Comparison of ENCODE assay signal across 10 mouse cellular contexts in the genomic region with DNA sequence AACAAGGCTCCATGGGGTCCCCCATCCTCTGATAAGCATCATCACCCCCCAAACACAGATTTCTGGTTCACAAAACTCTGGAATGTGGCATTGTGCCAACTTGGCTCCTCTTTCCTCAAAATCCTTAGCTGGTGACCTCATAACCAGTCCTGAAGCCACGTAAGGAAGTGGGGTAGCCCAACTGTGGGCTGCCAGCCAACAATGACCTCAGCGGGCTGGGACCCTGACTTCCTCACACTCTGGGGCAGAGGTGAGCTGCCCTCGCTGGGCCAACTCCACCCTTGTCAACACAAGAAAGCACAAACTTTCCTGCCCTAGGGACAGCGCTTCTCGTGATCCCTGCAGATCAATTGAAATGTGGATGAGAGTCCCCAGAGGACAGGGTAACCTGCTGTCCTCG. TPM values are rescaled to one million over a fixed set of nuclear protein-coding genes. Genes with fewer than 3 reads are reported as not detected.
A peak's percentile ranks its signal among the peaks of the same experiment; 100 is the strongest.
DNase-seq lines count a peak whose midpoint lies in the region; ATAC-seq lines count a peak whose summit lies in the region.
"Had no signal": no experiment of that assay in that cellular context is flagged by ENCODE, and none has a peak within 500 bp of the region (broad histone marks: within the 10 kb centered on the region; RNA-seq: fewer than 3 reads in every experiment).

No protein-coding gene starts in this region.

- DNase-seq in limb, embryonic 10.5 days (ENCODE audit: low spot score), result no peak
- peak; percentile 68 for DNase-seq in gastrocnemius, postnatal 10 days
- DNase-seq in lung, postnatal 4 days, result peak; percentile 88 to 89
- DNase-seq in right cerebral cortex, postnatal 36 days (ENCODE audit: low spot score in 2 of 2), result no peak
- no peak for DNase-seq in right cerebral cortex, postnatal 10 days (ENCODE audit: low spot score in 2 of 2)
- no peak for DNase-seq in layer of hippocampus, adult 18-20 months (ENCODE audit: low spot score in 2 of 2)

- no peaks in the 10 kb centered on the region for H3K36me3 ChIP-seq in limb, embryonic 13.5 days
- H3K36me3 ChIP-seq in limb, embryonic 10.5 days, result no peaks in the 10 kb centered on the region
- no peaks in the 10 kb centered on the region for H3K36me3 ChIP-seq in kidney, embryonic 15.5 days
- H3K36me3 ChIP-seq: embryonic facial prominence, embryonic 12.5 days; limb, embryonic 15.5 days had no signal

- H3K4me3 ChIP-seq in limb, embryonic 13.5 days, result no peak overlapping the region
- H3K4me3 ChIP-seq in limb, embryonic 10.5 days, result no peak overlapping the region
- no peak overlapping the region for H3K4me3 ChIP-seq in kidney, embryonic 15.5 days (replicated peaks)
- H3K4me3 ChIP-seq: embryonic facial prominence, embryonic 12.5 days; limb, embryonic 15.5 days had no signal

- no peak for ATAC-seq in limb, embryonic 13.5 days (ENCODE audit: low FRiP score, low read depth)
- no peak for ATAC-seq in kidney, embryonic 15.5 days (replicated peaks; ENCODE audit: low FRiP score)

- H3K4me2 ChIP-seq in limb, embryonic 13.5 days (replicated peaks), result 0 out of 2 replicates have a peak overlapping the region, but pooled peaks have one; percentile 4
- no peak overlapping the region for H3K4me2 ChIP-seq in kidney, embryonic 15.5 days
- H3K4me2 ChIP-seq: embryonic facial prominence, embryonic 12.5 days; limb, embryonic 15.5 days had no signal

- H3K27ac ChIP-seq in limb, embryonic 13.5 days, result no peak overlapping the region
- no peak overlapping the region for H3K27ac ChIP-seq in limb, embryonic 10.5 days
- peak overlapping the region; percentile 82 for H3K27ac ChIP-seq in kidney, embryonic 15.5 days
- H3K27ac ChIP-seq: embryonic facial prominence, embryonic 12.5 days; limb, embryonic 15.5 days had no signal

- 53% methylated on average over 6 of the region's 6 CpGs for WGBS in limb, embryonic 13.5 days
- WGBS in limb, embryonic 10.5 days, result 75% methylated on average over 6 of the region's 6 CpGs
- 49% methylated on average over 6 of the region's 6 CpGs for WGBS in kidney, embryonic 15.5 days

- H3K9me3 ChIP-seq in limb, embryonic 13.5 days, result no peaks in the 10 kb centered on the region
- H3K9me3 ChIP-seq in limb, embryonic 10.5 days (replicated peaks), result no peaks in the 10 kb centered on the region
- H3K9me3 ChIP-seq in kidney, embryonic 15.5 days (replicated peaks), result no peaks in the 10 kb centered on the region
- H3K9me3 ChIP-seq: embryonic facial prominence, embryonic 12.5 days; limb, embryonic 15.5 days had no signal

- no peak overlapping the region for H3K9ac ChIP-seq in limb, embryonic 13.5 days
- no peak overlapping the region for H3K9ac ChIP-seq in kidney, embryonic 15.5 days
- H3K9ac ChIP-seq: embryonic facial prominence, embryonic 12.5 days; limb, embryonic 15.5 days had no signal

- peaks cover 14% of the 10 kb centered on the region for H3K27me3 ChIP-seq in limb, embryonic 13.5 days
- peaks cover 36% of the 10 kb centered on the region for H3K27me3 ChIP-seq in limb, embryonic 10.5 days (ENCODE audit: low read depth, poor library complexity, severe bottlenecking)
- no peaks in the 10 kb centered on the region for H3K27me3 ChIP-seq in kidney, embryonic 15.5 days

- H3K4me1 ChIP-seq in limb, embryonic 13.5 days, result peaks cover 55% of the 10 kb centered on the region
- peaks cover 47% of the 10 kb centered on the region for H3K4me1 ChIP-seq in limb, embryonic 10.5 days
- peaks cover 90% of the 10 kb centered on the region for H3K4me1 ChIP-seq in kidney, embryonic 15.5 days

RNA-seq across cellular contexts. Expression of a gene that starts 1.8 kb away (rescaled TPM):
- polyA plus RNA-seq in limb, embryonic 13.5 days (2015; fragmentation: Nextera tagmentation; extraction: Ambion mirVana), result 0.18 TPM in 1 of 2 replicates, not detected in the other
- polyA plus RNA-seq in limb, embryonic 10.5 days (2016; fragmentation: Nextera tagmentation; extraction: Ambion mirVana), result not detected in 2 replicates
- not detected for total RNA-seq in gastrocnemius, postnatal 10 days (2021)
- 0.46 and 0.77 TPM in 2 replicates for polyA plus RNA-seq in kidney, embryonic 15.5 days (2015; fragmentation: Nextera tagmentation; extraction: Ambion mirVana)
- not detected for total RNA-seq in layer of hippocampus, adult 18-20 months (2021)
- polyA plus RNA-seq: embryonic facial prominence, embryonic 12.5 days had no signal

RNA-seq across cellular contexts. Expression of a gene that starts 18.1 kb away (rescaled TPM):
- polyA plus RNA-seq in limb, embryonic 13.5 days (2015; fragmentation: Nextera tagmentation; extraction: Ambion mirVana), result 1.9 and 2.3 TPM in 2 replicates
- 0.38 and 0.64 TPM in 2 replicates for polyA plus RNA-seq in limb, embryonic 10.5 days (2016; fragmentation: Nextera tagmentation; extraction: Ambion mirVana)
- total RNA-seq in gastrocnemius, postnatal 10 days (2021), result 1 to 10 TPM; 1.2 to 3.0 TPM
- polyA plus RNA-seq in kidney, embryonic 15.5 days (2015; fragmentation: Nextera tagmentation; extraction: Ambion mirVana), result 2.5 TPM in 2 replicates
- under 1 TPM; 0.33 to 0.37 TPM for total RNA-seq in layer of hippocampus, adult 18-20 months (2021)

RNA-seq across cellular contexts. Expression of a gene that starts 25.4 kb away (rescaled TPM):
- polyA plus RNA-seq in limb, embryonic 13.5 days (2015; fragmentation: Nextera tagmentation; extraction: Ambion mirVana), result 115 and 131 TPM in 2 replicates
- 164 and 182 TPM in 2 replicates for polyA plus RNA-seq in limb, embryonic 10.5 days (2016; fragmentation: Nextera tagmentation; extraction: Ambion mirVana)
- total RNA-seq in gastrocnemius, postnatal 10 days (2021), result 10 to 100 TPM; 31.1 to 40.1 TPM
- polyA plus RNA-seq in kidney, embryonic 15.5 days (2015; fragmentation: Nextera tagmentation; extraction: Ambion mirVana), result 135 and 145 TPM in 2 replicates
- total RNA-seq in layer of hippocampus, adult 18-20 months (2021), result 100 to 1,000 TPM; 272 to 279 TPM

RNA-seq across cellular contexts. Expression of a gene that starts 26.1 kb away (rescaled TPM):
- 68.2 and 71.1 TPM in 2 replicates for polyA plus RNA-seq in limb, embryonic 13.5 days (2015; fragmentation: Nextera tagmentation; extraction: Ambion mirVana)
- polyA plus RNA-seq in limb, embryonic 10.5 days (2016; fragmentation: Nextera tagmentation; extraction: Ambion mirVana), result 44.7 and 45.0 TPM in 2 replicates
- 10 to 100 TPM; 22.5 to 23.4 TPM for total RNA-seq in gastrocnemius, postnatal 10 days (2021)
- 65.5 and 75.3 TPM in 2 replicates for polyA plus RNA-seq in kidney, embryonic 15.5 days (2015; fragmentation: Nextera tagmentation; extraction: Ambion mirVana)
- 10 to 100 TPM; 20.0 to 23.3 TPM for total RNA-seq in layer of hippocampus, adult 18-20 months (2021)

RNA-seq across cellular contexts. Expression of a gene that starts 39.0 kb away (rescaled TPM):
- 240 and 246 TPM in 2 replicates for polyA plus RNA-seq in limb, embryonic 13.5 days (2015; fragmentation: Nextera tagmentation; extraction: Ambion mirVana)
- polyA plus RNA-seq in limb, embryonic 10.5 days (2016; fragmentation: Nextera tagmentation; extraction: Ambion mirVana), result 405 and 438 TPM in 2 replicates
- 10 to 100 TPM; 82.3 to 83.0 TPM for total RNA-seq in gastrocnemius, postnatal 10 days (2021)
- polyA plus RNA-seq in kidney, embryonic 15.5 days (2015; fragmentation: Nextera tagmentation; extraction: Ambion mirVana), result 291 and 295 TPM in 2 replicates
- total RNA-seq in layer of hippocampus, adult 18-20 months (2021), result 10 to 100 TPM; 63.8 to 71.5 TPM

Comparison
In these comparisons a context has a peak if more than half of its experiments do, and no peak if none do; other contexts are left out.
1. DNase-seq: peak in gastrocnemius, postnatal 10 days (single experiment) and lung, postnatal 4 days (2 of 2); none in limb, embryonic 10.5 days (single experiment), right cerebral cortex, postnatal 36 days (0 of 2), right cerebral cortex, postnatal 10 days (0 of 2) and layer of hippocampus, adult 18-20 months (0 of 2).